13 mouse cellular contexts compared by ENCODE assay signal in genomic region chr7:122575506-122575905, GRCm38 (mm10).
A peak's percentile ranks its signal among the peaks of the same experiment; 100 is the strongest.
DNase-seq lines count a peak whose midpoint lies in the region; ATAC-seq lines count a peak whose summit lies in the region.
"Had no signal": no experiment of that assay in that cellular context is flagged by ENCODE, and none has a peak within 500 bp of the region (broad histone marks: within the 10 kb centered on the region; RNA-seq: fewer than 3 reads in every experiment).

No protein-coding gene starts in this region.

- WGBS in kidney, embryonic 14.5 days = 25% methylated on average over 8 of the region's 8 CpGs
- WGBS in midbrain, embryonic 14.5 days = 23% methylated on average over 8 of the region's 8 CpGs
- WGBS in midbrain, embryonic 16.5 days = 33% methylated on average over 8 of the region's 8 CpGs

- DNase-seq in kidney, postnatal 36 days = no peak
- DNase-seq in midbrain, embryonic 14.5 days = peak; percentile 36
- DNase-seq in left cerebral cortex, postnatal 14 days (ENCODE audit: low spot score in 2 of 2) = peak; percentile 43 to 66
- peak; percentile 56 for DNase-seq in testis, postnatal 10 days (ENCODE audit: low spot score)
- no peak for DNase-seq in adrenal gland, adult (ENCODE audit: inconsistent age in 2 of 2, low spot score in 1 of 2)
- DNase-seq: thymus, postnatal 14 days had no signal

- no peaks in the 10 kb centered on the region for H3K27me3 ChIP-seq in kidney, embryonic 14.5 days (ENCODE audit: control insufficient read depth, insufficient read depth, low read length)
- H3K27me3 ChIP-seq in midbrain, embryonic 14.5 days (ENCODE audit: control insufficient read depth, insufficient read depth, low read length) = no peaks in the 10 kb centered on the region
- no peaks in the 10 kb centered on the region for H3K27me3 ChIP-seq in midbrain, embryonic 16.5 days (ENCODE audit: control insufficient read depth, insufficient read depth, low read depth, low read length)
- H3K27me3 ChIP-seq: heart, embryonic 13.5 days; limb, embryonic 12.5 days; midbrain, embryonic 13.5 days had no signal

- H3K9me3 ChIP-seq in kidney, embryonic 14.5 days (ENCODE audit: control insufficient read depth, low read length) = no peaks in the 10 kb centered on the region
- no peaks in the 10 kb centered on the region for H3K9me3 ChIP-seq in midbrain, embryonic 14.5 days (ENCODE audit: control insufficient read depth, low read length)
- no peaks in the 10 kb centered on the region for H3K9me3 ChIP-seq in midbrain, embryonic 16.5 days (replicated peaks; ENCODE audit: control insufficient read depth, low read length, poor library complexity, severe bottlenecking)
- H3K9me3 ChIP-seq: heart, embryonic 13.5 days; limb, embryonic 12.5 days; midbrain, embryonic 13.5 days had no signal

- no peak overlapping the region for H3K4me2 ChIP-seq in kidney, embryonic 14.5 days (replicated peaks; ENCODE audit: low read depth, low read length)
- H3K4me2 ChIP-seq in midbrain, embryonic 14.5 days (ENCODE audit: low read length) = no peak overlapping the region
- H3K4me2 ChIP-seq in midbrain, embryonic 16.5 days (ENCODE audit: low read length) = no peak overlapping the region
- H3K4me2 ChIP-seq: heart, embryonic 13.5 days; limb, embryonic 12.5 days; midbrain, embryonic 13.5 days had no signal

- H3K27ac ChIP-seq in kidney, embryonic 14.5 days (ENCODE audit: low read depth, low read length) = no peak overlapping the region
- H3K27ac ChIP-seq in midbrain, embryonic 14.5 days (replicated peaks; ENCODE audit: low read depth, low read length) = no peak overlapping the region
- no peak overlapping the region for H3K27ac ChIP-seq in midbrain, embryonic 16.5 days (ENCODE audit: low read length)
- H3K27ac ChIP-seq: heart, embryonic 13.5 days; limb, embryonic 12.5 days; midbrain, embryonic 13.5 days had no signal

- peak; percentile 83 for ATAC-seq in kidney, embryonic 14.5 days (ENCODE audit: low FRiP score, low TSS enrichment)
- no peak for ATAC-seq in midbrain, embryonic 14.5 days (ENCODE audit: low FRiP score, low TSS enrichment)
- ATAC-seq in midbrain, embryonic 16.5 days = no peak
- ATAC-seq in erythroid progenitor cell, adult 5-6 weeks (replicated peaks; ENCODE audit: low FRiP score, poor library complexity, severe bottlenecking) = no peak
- ATAC-seq: midbrain, embryonic 13.5 days had no signal

- intact Hi-C loops in left cerebral cortex, postnatal 14 days (cut with DNase I) = no loop called here

- H3K9ac ChIP-seq in kidney, embryonic 14.5 days (ENCODE audit: low read depth, low read length) = no peak overlapping the region
- no peak overlapping the region for H3K9ac ChIP-seq in midbrain, embryonic 14.5 days (replicated peaks; ENCODE audit: low read length)
- H3K9ac ChIP-seq in midbrain, embryonic 16.5 days (ENCODE audit: low read depth, low read length) = no peak overlapping the region
- H3K9ac ChIP-seq: heart, embryonic 13.5 days; limb, embryonic 12.5 days; midbrain, embryonic 13.5 days had no signal

- no peaks in the 10 kb centered on the region for H3K36me3 ChIP-seq in kidney, embryonic 14.5 days (ENCODE audit: control insufficient read depth, insufficient read depth, low read length)
- H3K36me3 ChIP-seq in midbrain, embryonic 14.5 days (ENCODE audit: control insufficient read depth, insufficient read depth, low read length) = no peaks in the 10 kb centered on the region
- H3K36me3 ChIP-seq in midbrain, embryonic 16.5 days (ENCODE audit: control insufficient read depth, insufficient read depth, low read length) = no peaks in the 10 kb centered on the region
- H3K36me3 ChIP-seq: heart, embryonic 13.5 days; limb, embryonic 12.5 days; midbrain, embryonic 13.5 days had no signal

- H3K4me3 ChIP-seq in kidney, embryonic 14.5 days (ENCODE audit: low read length) = no peak overlapping the region
- H3K4me3 ChIP-seq in midbrain, embryonic 14.5 days (replicated peaks; ENCODE audit: low read depth, low read length) = no peak overlapping the region
- no peak overlapping the region for H3K4me3 ChIP-seq in midbrain, embryonic 16.5 days (ENCODE audit: low read depth, low read length)
- H3K4me3 ChIP-seq: erythroblast, embryonic 14.5 days; heart, embryonic 13.5 days; limb, embryonic 12.5 days; midbrain, embryonic 13.5 days had no signal

- no peaks in the 10 kb centered on the region for H3K4me1 ChIP-seq in kidney, embryonic 14.5 days (ENCODE audit: control insufficient read depth, insufficient read depth, low read length)
- no peaks in the 10 kb centered on the region for H3K4me1 ChIP-seq in midbrain, embryonic 14.5 days (ENCODE audit: control insufficient read depth, insufficient read depth, low read length)
- no peaks in the 10 kb centered on the region for H3K4me1 ChIP-seq in midbrain, embryonic 16.5 days (ENCODE audit: control insufficient read depth, insufficient read depth, low read length)
- H3K4me1 ChIP-seq: limb, embryonic 12.5 days had no signal

Comparison
In these comparisons a context has a peak if more than half of its experiments do, and no peak if none do; other contexts are left out.
1. DNase-seq: peak in midbrain, embryonic 14.5 days (single experiment), left cerebral cortex, postnatal 14 days (2 of 2) and testis, postnatal 10 days (single experiment); none in kidney, postnatal 36 days (0 of 2) and adrenal gland, adult (0 of 2).